Mouse (Mus musculus): Measurements from ENCODE around the gene Notch4. TPM values are rescaled to one million over a fixed set of nuclear protein-coding genes. Genes with fewer than 3 reads are reported as not detected.

Gene Notch4
- 0.15 TPM for polyA plus RNA-seq (2017; shearing (Covaris generic))

DNA sequence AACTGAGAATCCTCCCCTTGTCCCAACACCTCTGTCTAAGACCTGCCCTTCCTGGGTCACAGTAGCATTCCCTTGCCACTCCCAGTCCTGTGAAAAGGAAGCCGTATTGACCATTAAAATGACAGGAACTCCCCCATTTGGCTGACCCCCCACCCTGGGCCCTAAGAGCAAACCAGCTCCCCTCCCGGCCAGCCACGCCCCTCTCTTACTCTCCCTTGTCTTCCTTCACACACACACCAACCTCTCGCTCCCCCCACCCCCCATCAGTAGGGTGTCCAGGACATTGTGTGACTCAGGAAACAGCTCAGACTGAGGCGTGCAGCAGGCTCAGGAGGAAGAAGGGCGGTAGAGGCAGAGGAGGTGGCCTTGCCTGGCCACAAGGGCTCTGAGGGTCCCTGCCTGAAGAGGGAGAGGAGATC, at the start of gene Notch4:
Gene Notch4 (plus strand): TSS at position 266 of the 419 bp plus-strand sequence.

DNA sequence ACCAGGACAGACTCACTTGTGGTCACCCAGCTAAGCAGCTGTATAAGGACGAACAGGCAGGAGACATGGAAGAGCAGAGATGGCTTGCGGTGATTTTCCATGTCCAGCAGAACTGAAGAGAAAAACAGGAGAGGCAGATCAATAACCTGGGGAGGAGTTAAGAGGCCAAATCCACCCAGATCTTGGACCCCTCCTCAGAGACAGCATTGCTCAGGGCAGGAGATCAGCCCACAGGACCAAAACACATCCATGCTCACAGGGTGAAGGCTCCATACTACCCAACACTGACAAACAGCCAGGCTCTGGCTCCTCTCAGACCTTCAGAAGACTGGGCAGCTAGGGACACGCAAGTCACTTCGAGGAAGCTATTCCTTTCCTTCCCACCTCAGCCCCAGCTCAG, 46.8 kb upstream of the Notch4 start, which contains the start of gene Btnl6:
Gene Btnl6 (minus strand): TSS at position 101 of the 400 bp plus-strand sequence.

DNA sequence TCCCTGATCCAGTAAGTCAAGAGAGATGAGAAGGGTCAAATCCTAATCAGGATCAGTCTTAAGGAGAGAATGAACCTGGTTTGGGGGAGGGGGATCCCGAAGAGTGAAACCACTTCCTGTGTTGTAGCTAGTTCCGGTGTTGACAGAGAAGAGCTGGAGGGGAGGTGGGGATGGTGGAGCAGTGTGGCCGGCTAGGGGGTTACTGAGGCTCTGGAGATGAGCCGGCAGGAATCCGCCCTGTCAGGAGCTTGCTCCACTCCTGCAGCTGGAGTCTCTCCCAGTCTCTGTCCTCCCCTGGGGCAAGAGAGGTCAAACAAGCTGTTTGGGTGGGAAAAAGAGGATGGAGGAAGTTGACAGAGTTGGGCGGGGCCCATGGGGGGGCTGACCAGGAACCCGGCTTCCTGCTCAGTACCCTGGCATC, 25.6 kb downstream of the Notch4 start, which contains the start of gene Gpsm3:
Gene Gpsm3 (plus strand): TSS at position 126 of the 421 bp plus-strand sequence.

DNA sequence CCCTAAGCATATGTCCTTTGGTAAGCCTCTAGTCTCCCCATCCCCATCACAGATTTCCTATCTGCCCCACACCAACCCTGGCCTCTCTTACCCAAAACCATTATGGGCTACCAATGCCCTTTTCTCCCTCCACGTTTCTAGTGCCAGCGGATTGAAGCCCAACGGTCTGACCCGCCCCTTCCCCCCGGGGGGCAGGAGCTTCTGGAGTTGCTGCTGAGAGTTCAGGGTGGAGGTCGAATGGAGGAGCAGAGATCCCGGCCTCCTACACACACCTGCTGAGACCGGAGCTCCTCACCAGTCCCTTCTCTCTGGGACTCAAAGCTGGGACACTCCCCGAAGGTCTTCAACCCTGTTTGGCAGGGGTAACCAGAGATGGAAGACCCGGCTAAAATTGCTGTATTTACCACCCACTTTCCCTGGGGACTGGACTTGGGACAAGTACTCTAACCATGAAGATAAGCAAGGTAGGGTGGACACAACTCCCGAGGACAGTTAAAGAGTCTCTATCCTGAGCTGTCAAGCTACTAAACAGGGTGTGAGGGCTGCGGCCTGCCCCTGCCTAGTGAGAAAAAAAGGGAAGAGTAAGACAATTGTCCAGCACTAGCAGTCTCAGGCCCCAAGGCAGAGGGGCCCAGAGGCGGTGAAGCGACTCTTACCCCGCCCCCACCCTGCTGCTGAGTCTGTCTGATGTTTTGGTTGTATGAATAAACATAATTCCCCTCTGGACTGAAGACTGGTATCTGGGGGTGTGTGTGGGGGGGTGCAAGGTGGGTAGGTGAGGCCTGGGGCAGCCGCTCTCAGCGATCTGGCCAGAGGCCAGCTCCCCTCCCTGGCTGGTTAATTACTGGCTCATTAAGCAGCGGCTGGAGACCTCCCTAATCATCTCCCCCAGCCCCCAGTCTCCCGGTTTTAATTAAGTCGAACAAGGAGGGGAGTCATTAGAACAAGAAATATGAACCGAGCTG, 27.2 kb downstream of the Notch4 start, which contains the start of gene Pbx2:
Gene Pbx2 (plus strand): TSS at position 238 of the 965 bp plus-strand sequence.

DNA sequence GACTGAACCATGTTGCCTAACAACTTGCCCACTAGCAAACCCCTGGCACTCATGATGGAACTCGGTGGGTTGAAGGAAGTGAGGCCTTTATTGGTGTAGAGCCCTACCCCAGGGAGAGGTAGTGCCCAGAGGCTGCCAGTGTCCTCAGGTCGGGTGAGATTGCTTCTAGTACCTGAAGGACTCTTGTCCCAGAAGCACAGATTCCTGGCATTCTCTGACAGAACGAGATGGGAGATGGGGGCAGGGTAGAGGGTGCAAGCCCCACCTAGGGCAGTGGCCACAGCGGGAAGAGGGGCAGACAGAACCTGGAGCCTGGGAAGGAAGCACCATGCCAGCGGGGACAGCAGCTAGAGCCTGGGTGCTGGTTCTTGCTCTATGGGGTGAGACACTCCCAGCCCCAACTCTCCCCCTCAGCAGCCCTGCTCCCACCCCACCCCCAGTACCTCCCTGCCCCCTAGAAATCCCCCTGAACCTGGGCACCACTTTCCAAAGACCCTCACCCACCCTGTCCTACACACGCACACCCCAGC, 33.6 kb downstream of the Notch4 start, which contains the start of gene Ager:
Gene Ager (plus strand): TSS at position 297 of the 530 bp plus-strand sequence.

DNA sequence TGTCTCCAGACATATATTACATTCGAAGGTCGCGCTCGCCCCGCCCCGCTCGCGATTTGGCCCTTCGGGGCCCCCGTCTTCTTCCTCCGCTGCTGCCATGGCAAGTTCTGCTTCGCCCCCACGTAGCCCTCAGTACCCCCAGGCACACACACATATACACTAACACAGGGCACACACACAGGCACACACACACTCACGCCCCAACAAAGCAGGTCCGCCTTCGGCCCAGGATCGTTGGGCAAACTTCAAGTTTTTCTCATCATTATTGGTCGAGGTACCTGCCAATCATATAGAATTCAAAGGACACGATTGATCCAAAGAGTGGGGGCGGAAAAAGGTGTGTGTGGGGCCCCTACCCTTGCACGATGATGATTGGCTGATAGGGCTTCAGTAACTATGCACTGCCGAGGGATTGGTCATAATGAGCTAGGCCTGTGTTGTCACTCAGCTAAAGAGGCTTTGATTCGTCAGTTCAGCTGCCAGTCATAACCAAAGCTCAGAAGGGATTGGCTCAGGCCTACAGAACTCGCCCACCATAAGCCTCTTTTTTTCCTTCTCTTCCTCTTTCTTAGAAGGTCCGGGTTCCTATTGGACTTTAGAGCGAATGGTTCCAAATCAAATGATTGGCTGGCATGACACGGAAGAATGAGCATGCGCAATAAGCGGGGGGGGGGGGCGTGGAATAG, 39.5 kb downstream of the Notch4 start, which contains the start of gene Rnf5:
Gene Rnf5 (minus strand): TSS at position 316 of the 686 bp plus-strand sequence.

DNA sequence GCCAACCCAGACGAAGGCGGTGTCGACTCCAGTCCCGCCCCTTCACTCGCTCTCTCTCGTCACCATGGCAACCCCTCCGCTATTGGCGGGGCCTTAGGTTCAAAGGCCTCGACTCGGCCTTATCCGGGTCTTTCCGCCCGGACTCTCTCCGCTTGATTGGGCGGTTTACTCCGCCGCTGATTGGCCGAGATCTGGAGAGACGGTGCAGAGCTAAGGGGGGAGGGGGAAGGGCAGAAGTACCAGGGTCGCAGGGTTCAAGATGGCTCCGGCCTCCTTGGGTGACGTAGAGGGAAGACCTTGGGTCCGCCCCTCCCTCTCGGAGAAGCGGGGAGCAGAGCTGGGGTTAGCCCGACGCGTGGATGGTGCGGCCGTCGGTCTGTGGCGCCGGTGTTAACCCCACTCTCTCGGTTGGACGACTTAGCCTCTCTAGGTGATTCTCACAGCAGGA, 40.0 kb downstream of the Notch4 start, which contains the start of gene Agpat1:
Gene Agpat1 (plus strand): TSS at position 202 of the 448 bp plus-strand sequence.

DNA sequence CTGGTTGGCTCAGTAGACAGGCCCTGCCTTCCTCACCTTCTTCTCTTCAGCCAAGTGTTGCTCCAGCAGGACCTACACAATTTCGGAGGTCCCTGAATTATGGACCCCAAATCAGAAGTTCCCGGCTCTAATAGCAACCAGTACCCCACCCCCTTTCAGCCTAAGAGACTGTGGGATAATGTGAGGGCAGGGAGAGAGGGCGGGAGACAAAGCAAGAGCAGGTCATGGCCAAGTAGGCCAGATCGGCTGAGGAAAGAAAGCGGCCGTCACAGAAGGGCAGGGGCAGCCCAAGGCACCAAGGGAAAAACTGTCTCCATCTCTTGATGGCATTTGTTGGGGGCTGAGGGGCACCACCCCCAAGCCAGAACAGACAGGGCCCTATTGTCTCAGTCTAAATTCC, 51.8 kb downstream of the Notch4 start, which contains the start of gene Egfl8:
Gene Egfl8 (minus strand): TSS at position 101 of the 400 bp plus-strand sequence.

DNA sequence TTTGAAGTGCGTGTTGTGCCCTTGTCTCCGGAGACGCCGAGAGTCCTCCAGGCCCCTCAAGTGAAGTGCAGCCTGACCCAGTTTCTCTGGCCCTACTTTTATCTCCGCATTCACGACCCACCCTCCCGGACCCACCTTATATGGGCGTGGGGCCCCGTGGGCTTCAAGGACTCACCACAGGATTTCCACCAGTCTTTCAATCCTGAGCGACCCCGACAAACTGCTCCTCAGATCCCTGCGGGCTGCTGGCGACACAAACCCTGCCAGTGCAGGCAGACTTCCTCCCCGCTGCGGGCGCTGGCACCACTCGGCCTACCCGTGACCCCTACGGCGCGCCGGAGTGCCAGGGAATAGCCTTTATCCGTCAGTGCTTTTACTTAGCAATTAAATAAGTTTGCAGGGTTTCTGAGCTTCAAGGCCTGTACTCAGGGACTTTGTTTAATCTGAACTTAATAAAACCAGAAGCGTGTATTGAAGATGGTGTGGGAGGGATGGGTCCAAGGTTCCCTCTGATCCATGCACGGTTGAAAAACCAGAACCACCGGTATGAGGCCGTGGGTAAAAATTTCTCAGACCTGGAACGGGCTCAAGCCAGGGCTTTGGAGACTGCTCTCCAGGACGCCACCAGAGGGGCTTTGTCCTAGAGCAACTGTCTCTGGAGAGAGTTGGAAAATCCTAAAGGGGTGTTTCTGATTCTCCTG, 64.0 kb downstream of the Notch4 start, which contains the start of gene Ppt2:
Gene Ppt2 (minus strand): TSS at position 568 of the 701 bp plus-strand sequence.

DNA sequence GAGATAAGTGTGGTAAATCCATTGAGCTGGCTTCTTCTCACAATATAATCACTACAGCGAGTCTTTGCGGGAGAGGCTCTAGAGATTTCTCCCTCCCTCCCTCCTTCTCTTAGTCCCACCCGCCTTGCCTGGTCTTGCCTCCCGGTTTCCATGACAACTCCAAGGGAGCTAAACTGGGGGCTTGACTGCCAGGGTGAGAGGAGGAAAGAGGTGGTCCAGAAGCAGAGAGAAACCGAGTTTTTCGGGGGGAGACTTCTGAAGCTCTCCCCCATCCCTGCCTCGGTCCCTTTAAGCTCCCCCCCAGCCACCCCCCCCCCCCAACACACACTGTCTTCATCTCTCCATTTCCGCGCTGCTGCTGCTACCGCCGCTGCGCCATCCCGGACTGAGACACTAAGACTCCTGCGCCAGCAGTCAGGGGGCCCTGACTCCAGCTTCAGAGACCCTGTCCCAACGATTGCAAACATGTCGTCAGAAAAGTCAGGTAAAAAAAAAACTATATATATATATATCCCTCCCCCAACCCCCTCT, 65.2 kb downstream of the Notch4 start, which contains the start of gene Prrt1:
Gene Prrt1 (plus strand): TSS at position 313 of the 531 bp plus-strand sequence.

Other genes starting within 250 kb of the Notch4 start
- gene H2-Eb2, start 238.6 kb upstream of the Notch4 start, polyA plus RNA-seq (2017; shearing (Covaris generic)), result 0.11 TPM
- gene Btnl2, start 209.4 kb upstream of the Notch4 start, polyA plus RNA-seq (2017; shearing (Covaris generic)), result 0.39 TPM
- not detected for gene Btnl1, start 187.1 kb upstream of the Notch4 start, polyA plus RNA-seq (2017; shearing (Covaris generic))
- gene BC051142, start 165.4 kb upstream of the Notch4 start, polyA plus RNA-seq (2017; shearing (Covaris generic)), result 0.27 TPM
- gene Btnl4, start 87.0 kb upstream of the Notch4 start, polyA plus RNA-seq (2017; shearing (Covaris generic)), result 0.48 TPM
- 0.35 TPM for gene Btnl6, start 46.9 kb upstream of the Notch4 start, polyA plus RNA-seq (2017; shearing (Covaris generic))
- gene Gpsm3, start 25.5 kb downstream of the Notch4 start, polyA plus RNA-seq (2017; shearing (Covaris generic)), result 287 TPM
- 12.4 TPM for gene Pbx2, start 27.0 kb downstream of the Notch4 start, polyA plus RNA-seq (2017; shearing (Covaris generic))
- gene Ager, start 33.6 kb downstream of the Notch4 start, polyA plus RNA-seq (2017; shearing (Covaris generic)), result 2.2 TPM
- gene Rnf5, start 39.4 kb downstream of the Notch4 start, polyA plus RNA-seq (2017; shearing (Covaris generic)), result 112 TPM
- gene Agpat1, start 40.0 kb downstream of the Notch4 start, polyA plus RNA-seq (2017; shearing (Covaris generic)), result 31.1 TPM
- 4.0 TPM for gene Egfl8, start 51.7 kb downstream of the Notch4 start, polyA plus RNA-seq (2017; shearing (Covaris generic))
- gene Ppt2, start 64.2 kb downstream of the Notch4 start, polyA plus RNA-seq (2017; shearing (Covaris generic)), result 21.7 TPM
- gene Prrt1, start 65.3 kb downstream of the Notch4 start, polyA plus RNA-seq (2017; shearing (Covaris generic)), result 1.9 TPM
- gene Fkbpl, start 80.5 kb downstream of the Notch4 start, polyA plus RNA-seq (2017; shearing (Covaris generic)), result 5.1 TPM
- gene Atf6b, start 82.9 kb downstream of the Notch4 start, polyA plus RNA-seq (2017; shearing (Covaris generic)), result 80.4 TPM
- not detected for gene Tnxb, start 106.3 kb downstream of the Notch4 start, polyA plus RNA-seq (2017; shearing (Covaris generic))
- 0.12 TPM for gene C4b, start 179.6 kb downstream of the Notch4 start, polyA plus RNA-seq (2017; shearing (Covaris generic))
- not detected for gene Cyp21a1, start 240.3 kb downstream of the Notch4 start, polyA plus RNA-seq (2017; shearing (Covaris generic))